In the genomic region with DNA sequence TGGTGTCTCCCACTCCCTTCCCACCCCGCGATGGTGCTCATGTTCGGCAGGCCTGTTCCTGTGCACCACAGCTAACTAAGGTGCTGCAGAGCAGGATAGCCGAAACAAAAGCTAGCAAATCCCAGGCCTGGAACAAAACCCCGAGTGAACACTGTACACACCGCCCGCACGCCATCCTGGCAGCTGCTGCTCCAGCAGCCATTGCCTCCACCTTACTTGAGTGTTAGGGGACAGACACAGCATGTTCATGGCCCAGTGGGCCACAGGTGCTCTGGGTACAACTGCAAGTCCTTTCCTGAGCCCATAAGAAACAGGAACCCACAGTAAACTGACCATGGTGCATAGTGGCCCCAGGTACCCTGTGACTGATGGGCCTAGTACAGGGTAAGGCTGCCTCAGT, we compare ENCODE assay signal across 27 mouse cellular contexts. TPM values are rescaled to one million over a fixed set of nuclear protein-coding genes. Genes with fewer than 3 reads are reported as not detected.
A peak's percentile ranks its signal among the peaks of the same experiment; 100 is the strongest.
DNase-seq lines count a peak whose midpoint lies in the region; ATAC-seq and TF ChIP-seq lines count a peak whose summit lies in the region.
"Had no signal": no experiment of that assay in that cellular context is flagged by ENCODE, and none has a peak within 500 bp of the region (broad histone marks: within the 10 kb centered on the region; RNA-seq: fewer than 3 reads in every experiment).

No protein-coding gene starts in this region.

- 89% methylated on average over 8 of the region's 8 CpGs for WGBS in kidney, embryonic 15.5 days
- WGBS in kidney, adult 2 months = 90% methylated on average over 8 of the region's 8 CpGs
- 89% methylated on average over 8 of the region's 8 CpGs for WGBS in midbrain, embryonic 12.5 days
- WGBS in midbrain, postnatal 0 days = 87% methylated on average over 8 of the region's 8 CpGs
- WGBS in limb, embryonic 10.5 days = 94% methylated on average over 8 of the region's 8 CpGs

- no peak overlapping the region for H3K4me2 ChIP-seq in kidney, embryonic 15.5 days
- H3K4me2 ChIP-seq in midbrain, embryonic 12.5 days (replicated peaks) = no peak overlapping the region
- H3K4me2 ChIP-seq in midbrain, postnatal 0 days (ENCODE audit: low read depth, low read length, poor library complexity, severe bottlenecking) = no peak overlapping the region
- H3K4me2 ChIP-seq: forebrain, embryonic 15.5 days; heart, embryonic 15.5 days; midbrain, embryonic 15.5 days; stomach, embryonic 15.5 days had no signal

- peaks cover 35% of the 10 kb centered on the region for H3K4me1 ChIP-seq in kidney, embryonic 15.5 days
- peaks cover 10% of the 10 kb centered on the region; the same call in 1 of the 2 replicates for H3K4me1 ChIP-seq in kidney, adult 2 months (ENCODE audit: control insufficient read depth, insufficient read depth, low read length)
- H3K4me1 ChIP-seq in midbrain, embryonic 12.5 days = peaks cover 20% of the 10 kb centered on the region
- peaks cover 12% of the 10 kb centered on the region for H3K4me1 ChIP-seq in midbrain, postnatal 0 days (ENCODE audit: insufficient read depth, low read length)
- peaks cover 42% of the 10 kb centered on the region for H3K4me1 ChIP-seq in limb, embryonic 10.5 days

- 0 out of 2 replicates have a peak overlapping the region, but pooled peaks have one; percentile 3 for H3K27ac ChIP-seq in kidney, embryonic 15.5 days
- H3K27ac ChIP-seq in kidney, adult 2 months (ENCODE audit: insufficient read depth, low read depth, low read length) = no peak overlapping the region
- H3K27ac ChIP-seq in midbrain, embryonic 12.5 days (replicated peaks) = 0 out of 2 replicates have a peak overlapping the region, but pooled peaks have one; percentile 21
- no peak overlapping the region for H3K27ac ChIP-seq in midbrain, postnatal 0 days (ENCODE audit: low read depth, low read length)
- H3K27ac ChIP-seq in limb, embryonic 10.5 days = 0 out of 2 replicates have a peak overlapping the region, but pooled peaks have one; percentile 10
- H3K27ac ChIP-seq: forebrain, embryonic 15.5 days; heart, embryonic 15.5 days; kidney, postnatal 0 days; midbrain, embryonic 15.5 days; stomach, embryonic 15.5 days had no signal

- no peak for TF ChIP-seq CTCF in kidney, adult 2 months (conservative IDR thresholded peaks at IDR 0.05; ENCODE audit: insufficient read depth, insufficient read length, low read depth, low read length)
- no peak for TF ChIP-seq CTCF in midbrain, postnatal 0 days (IDR thresholded peaks at IDR 0.05)

- H3K4me3 ChIP-seq in kidney, embryonic 15.5 days (replicated peaks) = no peak overlapping the region
- H3K4me3 ChIP-seq in kidney, adult 2 months (ENCODE audit: insufficient read depth, low read depth, low read length) = no peak overlapping the region
- H3K4me3 ChIP-seq in midbrain, embryonic 12.5 days = no peak overlapping the region
- H3K4me3 ChIP-seq in midbrain, postnatal 0 days (ENCODE audit: low read depth, low read length) = no peak overlapping the region
- H3K4me3 ChIP-seq in limb, embryonic 10.5 days = no peak overlapping the region
- H3K4me3 ChIP-seq: erythroblast, embryonic 14.5 days; forebrain, embryonic 15.5 days; heart, embryonic 15.5 days; megakaryocyte, embryonic 14.5 days; midbrain, embryonic 15.5 days; stomach, embryonic 15.5 days had no signal

- no peak for TF ChIP-seq POLR2A in kidney, adult 2 months (IDR thresholded peaks at IDR 0.05; ENCODE audit: low read depth, low read length)

- DNase-seq in heart, adult 11 months = peak; percentile 91
- DNase-seq in heart, postnatal 4 days = no peak
- DNase-seq in kidney, adult 2 months = no peak
- no peak for DNase-seq in midbrain, postnatal 0 days (ENCODE audit: low spot score)
- no peak for DNase-seq in limb, embryonic 10.5 days (ENCODE audit: low spot score)
- DNase-seq in spleen, postnatal 14 days (ENCODE audit: low spot score in 2 of 2) = no peak
- DNase-seq: adrenal gland, postnatal 10 days; B cell, adult 2 months; gastrocnemius, postnatal 25 days; kidney, adult 18-20 months; kidney, postnatal 4 days; lung, adult 18-20 months; thymus, postnatal 14 days had no signal

- no peaks in the 10 kb centered on the region for H3K9me3 ChIP-seq in kidney, embryonic 15.5 days (replicated peaks)
- no peaks in the 10 kb centered on the region for H3K9me3 ChIP-seq in midbrain, embryonic 12.5 days
- no peaks in the 10 kb centered on the region for H3K9me3 ChIP-seq in midbrain, postnatal 0 days (ENCODE audit: low read length)
- no peaks in the 10 kb centered on the region for H3K9me3 ChIP-seq in limb, embryonic 10.5 days (replicated peaks)
- H3K9me3 ChIP-seq: forebrain, embryonic 15.5 days; heart, embryonic 15.5 days; megakaryocyte, embryonic 14.5 days; midbrain, embryonic 15.5 days; stomach, embryonic 15.5 days had no signal

- H3K36me3 ChIP-seq in kidney, embryonic 15.5 days = peaks cover 71% of the 10 kb centered on the region
- H3K36me3 ChIP-seq in kidney, adult 2 months (ENCODE audit: control insufficient read depth, insufficient read depth, low read length) = no peaks in the 10 kb centered on the region
- H3K36me3 ChIP-seq in midbrain, embryonic 12.5 days = peaks cover 70% of the 10 kb centered on the region
- H3K36me3 ChIP-seq in midbrain, postnatal 0 days (ENCODE audit: insufficient read depth, low read length) = peaks cover 57% of the 10 kb centered on the region
- peaks cover 76% of the 10 kb centered on the region for H3K36me3 ChIP-seq in limb, embryonic 10.5 days

- no peak for ATAC-seq in kidney, embryonic 15.5 days (replicated peaks; ENCODE audit: low FRiP score)
- no peak for ATAC-seq in midbrain, embryonic 12.5 days (ENCODE audit: low FRiP score, low read depth)
- no peak for ATAC-seq in midbrain, postnatal 0 days (ENCODE audit: low FRiP score)
- ATAC-seq: forebrain, embryonic 15.5 days; hindbrain, embryonic 16.5 days; lung, postnatal 0 days; midbrain, embryonic 15.5 days had no signal

- no peak overlapping the region for H3K9ac ChIP-seq in kidney, embryonic 15.5 days
- no peak overlapping the region for H3K9ac ChIP-seq in midbrain, embryonic 12.5 days (replicated peaks)
- no peak overlapping the region for H3K9ac ChIP-seq in midbrain, postnatal 0 days (replicated peaks; ENCODE audit: low read length, poor library complexity, severe bottlenecking)
- H3K9ac ChIP-seq: forebrain, embryonic 15.5 days; heart, embryonic 15.5 days; midbrain, embryonic 15.5 days; stomach, embryonic 15.5 days had no signal

- no peaks in the 10 kb centered on the region for H3K27me3 ChIP-seq in kidney, embryonic 15.5 days
- H3K27me3 ChIP-seq in kidney, adult 2 months (replicated peaks; ENCODE audit: control insufficient read depth, insufficient read depth, low read length) = no peaks in the 10 kb centered on the region
- no peaks in the 10 kb centered on the region for H3K27me3 ChIP-seq in midbrain, embryonic 12.5 days
- no peaks in the 10 kb centered on the region for H3K27me3 ChIP-seq in midbrain, postnatal 0 days (ENCODE audit: insufficient read depth, low read length)
- no peaks in the 10 kb centered on the region for H3K27me3 ChIP-seq in limb, embryonic 10.5 days (ENCODE audit: low read depth, poor library complexity, severe bottlenecking)
- H3K27me3 ChIP-seq: forebrain, embryonic 15.5 days; heart, embryonic 15.5 days; megakaryocyte, embryonic 14.5 days; midbrain, embryonic 15.5 days; stomach, embryonic 15.5 days had no signal

RNA-seq across cellular contexts. Expression of gene Sf3a2, which starts 3.2 kb away (rescaled TPM):
- total RNA-seq in heart, postnatal 4 days (2021) = 10 to 100 TPM; 46.0 to 51.7 TPM
- 78.2 and 92.6 TPM in 2 replicates for polyA plus RNA-seq in kidney, embryonic 15.5 days (2015; fragmentation: Nextera tagmentation; extraction: Ambion mirVana)
- polyA plus RNA-seq in kidney, adult 2 months (2012; rRNA removed) = 22.6 and 23.1 TPM in 2 replicates
- 68.5 and 70.8 TPM in 2 replicates for polyA plus RNA-seq in midbrain, embryonic 12.5 days (2016; fragmentation: Nextera tagmentation; extraction: Ambion mirVana)
- 18.3 and 34.2 TPM in 2 replicates for total RNA-seq in midbrain, postnatal 0 days (2014; rRNA removed)
- 61.5 and 64.3 TPM in 2 replicates for polyA plus RNA-seq in midbrain, postnatal 0 days (2015; fragmentation: Nextera tagmentation; extraction: Ambion mirVana)
- 113 and 121 TPM in 2 replicates for polyA plus RNA-seq in limb, embryonic 10.5 days (2016; fragmentation: Nextera tagmentation; extraction: Ambion mirVana)

RNA-seq across cellular contexts. Expression of gene Plekhj1, which starts 3.7 kb away (rescaled TPM):
- total RNA-seq in heart, postnatal 4 days (2021) = 10 to 100 TPM; 36.2 to 37.1 TPM
- polyA plus RNA-seq in kidney, embryonic 15.5 days (2015; fragmentation: Nextera tagmentation; extraction: Ambion mirVana) = 126 and 130 TPM in 2 replicates
- polyA plus RNA-seq in kidney, adult 2 months (2012; rRNA removed) = 36.9 and 39.3 TPM in 2 replicates
- 137 and 148 TPM in 2 replicates for polyA plus RNA-seq in midbrain, embryonic 12.5 days (2016; fragmentation: Nextera tagmentation; extraction: Ambion mirVana)
- total RNA-seq in midbrain, postnatal 0 days (2014; rRNA removed) = 68.0 and 88.1 TPM in 2 replicates
- 94.1 and 103 TPM in 2 replicates for polyA plus RNA-seq in midbrain, postnatal 0 days (2015; fragmentation: Nextera tagmentation; extraction: Ambion mirVana)
- polyA plus RNA-seq in limb, embryonic 10.5 days (2016; fragmentation: Nextera tagmentation; extraction: Ambion mirVana) = 168 and 204 TPM in 2 replicates

RNA-seq across cellular contexts. Expression of gene Amh, which starts 10.3 kb away (rescaled TPM):
- total RNA-seq in heart, postnatal 4 days (2021) = 1 to 10 TPM in 1 of 2 experiments, under 1 TPM in 1; 0.61 to 1.0 TPM
- 0.09 TPM in 1 of 2 replicates, not detected in the other for polyA plus RNA-seq in kidney, embryonic 15.5 days (2015; fragmentation: Nextera tagmentation; extraction: Ambion mirVana)
- polyA plus RNA-seq in kidney, adult 2 months (2012; rRNA removed) = 0.17 and 0.23 TPM in 2 replicates
- 0.10 TPM in 1 of 2 replicates, not detected in the other for polyA plus RNA-seq in midbrain, embryonic 12.5 days (2016; fragmentation: Nextera tagmentation; extraction: Ambion mirVana)
- total RNA-seq in midbrain, postnatal 0 days (2014; rRNA removed) = 0.82 and 2.9 TPM in 2 replicates
- polyA plus RNA-seq in midbrain, postnatal 0 days (2015; fragmentation: Nextera tagmentation; extraction: Ambion mirVana) = not detected in 2 replicates
- polyA plus RNA-seq in limb, embryonic 10.5 days (2016; fragmentation: Nextera tagmentation; extraction: Ambion mirVana) = 0.09 TPM in 1 of 2 replicates, not detected in the other
- polyA plus RNA-seq: hindbrain, embryonic 16.5 days; intestine, embryonic 14.5 days; limb, embryonic 11.5 days; stomach, embryonic 15.5 days had no signal

RNA-seq across cellular contexts. Expression of gene Jsrp1, which starts 18.5 kb away (rescaled TPM):
- total RNA-seq in heart, postnatal 4 days (2021) = 1 to 10 TPM in 1 of 2 experiments, under 1 TPM in 1; 0.62 to 1.6 TPM
- 5.6 and 5.7 TPM in 2 replicates for polyA plus RNA-seq in kidney, embryonic 15.5 days (2015; fragmentation: Nextera tagmentation; extraction: Ambion mirVana)
- 0.20 and 3.2 TPM in 2 replicates for polyA plus RNA-seq in kidney, adult 2 months (2012; rRNA removed)
- polyA plus RNA-seq in midbrain, embryonic 12.5 days (2016; fragmentation: Nextera tagmentation; extraction: Ambion mirVana) = 0.38 and 0.50 TPM in 2 replicates
- total RNA-seq in midbrain, postnatal 0 days (2014; rRNA removed) = not detected in 2 replicates
- polyA plus RNA-seq in midbrain, postnatal 0 days (2015; fragmentation: Nextera tagmentation; extraction: Ambion mirVana) = 0.83 and 1.1 TPM in 2 replicates
- 0.74 and 0.80 TPM in 2 replicates for polyA plus RNA-seq in limb, embryonic 10.5 days (2016; fragmentation: Nextera tagmentation; extraction: Ambion mirVana)
- total RNA-seq: liver, adult 2 months had no signal
- polyA plus RNA-seq: erythroblast, embryonic 14.5 days; liver, adult 2 months had no signal

RNA-seq across cellular contexts. Expression of gene Oaz1, which starts 31.7 kb away (rescaled TPM):
- 1,000 to 10,000 TPM; 1,002 to 1,049 TPM for total RNA-seq in heart, postnatal 4 days (2021)
- 1,583 and 1,739 TPM in 2 replicates for polyA plus RNA-seq in kidney, embryonic 15.5 days (2015; fragmentation: Nextera tagmentation; extraction: Ambion mirVana)
- 1,045 and 1,074 TPM in 2 replicates for polyA plus RNA-seq in kidney, adult 2 months (2012; rRNA removed)
- polyA plus RNA-seq in midbrain, embryonic 12.5 days (2016; fragmentation: Nextera tagmentation; extraction: Ambion mirVana) = 1,390 and 1,564 TPM in 2 replicates
- total RNA-seq in midbrain, postnatal 0 days (2014; rRNA removed) = 863 and 928 TPM in 2 replicates
- polyA plus RNA-seq in midbrain, postnatal 0 days (2015; fragmentation: Nextera tagmentation; extraction: Ambion mirVana) = 1,039 and 1,193 TPM in 2 replicates
- polyA plus RNA-seq in limb, embryonic 10.5 days (2016; fragmentation: Nextera tagmentation; extraction: Ambion mirVana) = 2,414 and 2,486 TPM in 2 replicates

Comparison
In these comparisons a context has a peak if more than half of its experiments do, and no peak if none do; other contexts are left out.
1. H3K27ac ChIP-seq: peak in kidney, embryonic 15.5 days (single experiment), midbrain, embryonic 12.5 days (single experiment) and limb, embryonic 10.5 days (single experiment); none in kidney, adult 2 months (single experiment) and midbrain, postnatal 0 days (single experiment).